Mouse (Mus musculus): Measurements from ENCODE around the gene Gprc5d.

The Gprc5d gene

GRCm38 (mm10) chr6:135136439-135137161 lies 18.5 kb upstream of the Gprc5d start:
- no peak for DNase-seq (ENCODE audit: low spot score in 2 of 2)

GRCm38 (mm10) chr6:135135735-135136134 lies 17.7 kb upstream of the Gprc5d start:
- no peak for DNase-seq (ENCODE audit: low spot score in 2 of 2)

GRCm38 (mm10) chr6:135133486-135133885 lies 15.4 kb upstream of the Gprc5d start:
- peak; percentile 46 to 63 for DNase-seq (ENCODE audit: low spot score in 2 of 2)

DNA sequence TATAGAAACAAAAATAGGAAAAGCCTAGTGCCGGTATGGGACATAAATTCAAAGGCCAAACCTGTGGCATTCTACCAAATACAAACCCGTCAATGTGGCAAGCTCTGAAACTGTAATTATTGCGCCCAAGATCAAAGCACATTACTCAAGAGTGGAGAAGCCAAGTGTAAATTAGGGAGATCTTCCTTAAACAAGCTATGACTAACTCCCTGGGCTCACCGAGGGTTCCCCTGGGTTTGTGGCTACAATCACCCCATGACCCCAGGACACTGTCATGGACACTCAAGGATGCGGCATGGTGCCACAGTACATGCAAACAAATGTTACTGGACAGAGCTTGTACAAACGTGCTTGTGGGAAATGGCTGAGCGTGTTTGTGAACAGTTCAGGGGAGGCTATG lies 15.0 kb upstream of the Gprc5d start:
- DNase-seq (ENCODE audit: low spot score in 2 of 2), result no peak

DNA sequence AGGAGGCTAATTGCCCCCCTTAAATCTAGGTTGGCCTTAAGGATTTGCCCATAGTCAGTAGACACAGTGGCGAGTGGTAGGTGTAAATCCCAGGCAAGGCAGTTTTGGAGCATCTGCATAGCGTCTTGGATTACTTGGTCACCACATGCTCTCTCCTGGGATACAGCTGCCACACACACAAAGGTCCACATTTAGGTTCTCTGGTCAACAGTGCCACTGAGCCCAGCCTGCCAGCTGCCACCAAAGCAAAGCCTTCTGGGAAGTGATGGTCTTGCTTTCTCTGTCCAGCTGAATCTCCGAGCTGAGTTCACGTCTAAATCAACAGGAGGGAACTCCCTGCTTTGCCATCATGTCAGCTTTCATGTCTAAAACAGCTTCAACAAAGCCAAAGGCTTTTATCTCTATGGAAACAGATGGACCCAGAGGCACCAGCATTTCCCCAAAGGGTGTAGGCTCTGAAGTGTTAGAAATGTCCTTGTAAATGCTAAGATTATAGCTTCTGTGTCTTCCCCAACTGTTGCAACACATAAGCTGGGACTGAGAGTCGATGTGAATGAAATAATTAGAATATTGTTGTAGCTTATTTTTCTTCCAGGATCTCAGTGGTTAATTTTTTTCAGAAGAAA lies 6.8 kb upstream of the Gprc5d start:
- DNase-seq (ENCODE audit: low spot score in 2 of 2), result no peak

GRCm38 (mm10) chr6:135116479-135116878 lies 1.6 kb downstream of the Gprc5d start:
- DNase-seq (ENCODE audit: low spot score in 2 of 2), result no peak

- no peak for DNase-seq (ENCODE audit: low spot score in 2 of 2)
These were observed 5.0 kb downstream of the Gprc5d start for GRCm38 (mm10) chr6:135113114-135113436.

GRCm38 (mm10) chr6:135112411-135113113 lies 5.5 kb downstream of the Gprc5d start:
- no peak for DNase-seq (ENCODE audit: low spot score in 2 of 2)

DNA sequence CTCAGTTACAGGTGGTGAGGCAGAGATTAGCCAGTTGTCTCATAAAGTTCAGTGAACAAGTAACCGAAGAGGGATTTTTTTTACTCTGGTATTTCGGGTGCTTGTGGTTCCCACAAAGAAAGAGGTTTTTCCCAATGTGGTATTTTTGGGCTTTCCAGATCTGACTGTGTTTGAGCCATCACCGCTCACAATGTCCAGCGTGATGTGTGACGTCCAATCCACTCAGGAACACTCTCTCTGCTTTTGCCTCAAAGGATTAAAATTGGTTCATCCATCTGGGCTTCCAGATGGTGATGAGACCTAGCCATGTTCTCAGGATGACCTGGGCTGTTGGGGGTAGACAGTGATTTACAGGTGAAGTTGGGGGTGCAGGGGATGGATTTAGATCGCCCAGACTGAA lies 11.1 kb downstream of the Gprc5d start:
- no peak for DNase-seq (ENCODE audit: low spot score in 2 of 2)

- DNase-seq (ENCODE audit: low spot score in 2 of 2), result no peak
These were observed 15.3 kb downstream of the Gprc5d start for GRCm38 (mm10) chr6:135102736-135103303.

DNA sequence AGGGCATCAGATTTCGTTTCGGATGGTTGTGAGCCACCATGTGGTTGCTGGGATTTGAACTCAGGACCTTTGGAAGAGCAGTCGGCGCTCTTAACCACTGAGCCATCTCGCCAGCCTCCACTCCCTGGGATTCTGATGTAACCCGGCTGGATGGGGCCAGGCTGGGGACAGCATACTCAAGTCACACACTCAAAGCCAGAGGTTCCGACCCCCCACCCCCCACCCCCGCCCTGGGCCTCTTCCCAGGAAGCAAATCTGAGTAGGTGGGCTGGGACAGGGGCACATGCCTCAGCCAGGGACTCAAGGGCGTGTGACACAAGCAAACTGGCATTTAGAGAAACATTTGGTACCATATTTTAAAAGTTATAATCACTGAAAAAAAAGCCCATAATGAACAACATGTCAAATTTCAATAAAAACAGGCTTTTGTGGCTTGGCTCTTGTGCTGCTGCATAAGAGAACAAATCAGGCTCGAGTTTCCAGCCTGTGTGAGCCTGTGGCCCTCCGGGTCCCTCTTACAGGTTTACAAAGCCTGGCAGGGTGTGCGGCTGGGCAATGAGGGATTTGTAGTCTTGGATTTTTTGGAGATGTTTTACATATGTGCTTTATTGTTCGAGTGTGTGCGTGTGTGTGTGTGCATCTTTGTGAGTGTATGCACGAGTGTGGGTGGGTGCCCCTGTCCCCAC lies 17.2 kb downstream of the Gprc5d start:
- DNase-seq (ENCODE audit: low spot score in 2 of 2), result no peak

GRCm38 (mm10) chr6:135092798-135093470 lies 25.1 kb downstream of the Gprc5d start:
- DNase-seq (ENCODE audit: low spot score in 2 of 2), result peak; percentile 49 to 78

GRCm38 (mm10) chr6:135090661-135091060 lies 27.4 kb downstream of the Gprc5d start:
- DNase-seq (ENCODE audit: low spot score in 2 of 2), result no peak

DNA sequence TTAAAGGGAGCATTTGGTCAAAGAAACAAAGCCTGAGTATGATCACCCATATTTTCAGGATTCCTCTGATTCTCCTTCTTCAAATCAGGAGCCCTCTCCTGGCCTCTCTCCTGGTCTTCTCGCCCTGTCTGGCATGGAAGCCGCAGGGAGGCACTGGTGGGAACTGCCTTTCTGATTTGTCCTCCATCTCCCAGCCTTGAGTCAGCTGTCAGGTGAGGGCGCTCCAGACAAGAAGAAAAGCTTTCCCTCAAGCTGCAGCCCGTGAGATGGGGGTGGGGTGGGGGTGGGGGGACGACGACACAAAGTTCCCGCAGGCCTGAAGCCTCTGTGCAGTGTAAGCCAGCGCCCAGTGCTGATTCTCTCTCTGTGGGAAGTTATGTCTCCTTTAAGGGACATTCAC lies 28.3 kb downstream of the Gprc5d start:
- peak; percentile 24 to 48 for DNase-seq (ENCODE audit: low spot score in 2 of 2)

DNA sequence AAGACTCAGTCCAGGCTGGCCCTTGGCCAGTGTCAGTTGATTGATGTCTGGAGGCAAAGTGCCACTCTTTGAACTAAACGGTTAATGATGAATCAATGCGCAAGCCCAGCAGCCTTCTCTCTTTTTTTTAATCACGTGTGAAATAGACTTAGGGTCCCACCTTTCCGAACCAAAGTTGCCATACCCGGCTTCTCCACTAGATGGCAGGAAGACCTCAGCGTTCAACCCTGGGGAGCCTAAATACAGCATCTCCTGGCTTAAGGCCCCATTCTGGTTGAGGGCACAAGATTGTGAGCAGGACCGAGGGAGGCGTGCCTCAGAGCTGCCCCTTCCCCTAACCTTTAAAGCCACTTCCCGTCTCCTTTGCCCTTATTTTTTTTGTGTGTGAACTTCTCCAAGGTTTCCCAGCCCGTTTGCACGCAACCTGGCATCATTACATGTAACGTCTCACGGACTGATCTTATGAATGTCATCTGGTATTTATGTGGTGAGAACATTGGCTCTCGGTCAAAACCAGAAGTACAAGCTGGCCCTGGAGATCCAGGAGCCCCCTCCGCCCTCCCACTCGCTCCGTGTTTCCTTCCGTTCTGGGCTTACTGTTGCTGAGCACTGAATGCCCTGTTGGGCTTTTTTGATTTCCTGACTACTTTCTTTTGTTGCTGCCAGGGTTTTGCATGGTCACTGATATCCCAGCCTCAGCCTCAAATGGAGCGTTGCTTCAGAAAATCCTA lies 30.2 kb downstream of the Gprc5d start:
- DNase-seq (ENCODE audit: low spot score in 2 of 2), result peak; percentile 88 to 89

- no peak for DNase-seq (ENCODE audit: low spot score in 2 of 2)
These were observed 32.4 kb downstream of the Gprc5d start for GRCm38 (mm10) chr6:135085703-135086102.

- DNase-seq (ENCODE audit: low spot score in 2 of 2), result no peak
These were observed 34.0 kb downstream of the Gprc5d start for GRCm38 (mm10) chr6:135083991-135084502.

DNA sequence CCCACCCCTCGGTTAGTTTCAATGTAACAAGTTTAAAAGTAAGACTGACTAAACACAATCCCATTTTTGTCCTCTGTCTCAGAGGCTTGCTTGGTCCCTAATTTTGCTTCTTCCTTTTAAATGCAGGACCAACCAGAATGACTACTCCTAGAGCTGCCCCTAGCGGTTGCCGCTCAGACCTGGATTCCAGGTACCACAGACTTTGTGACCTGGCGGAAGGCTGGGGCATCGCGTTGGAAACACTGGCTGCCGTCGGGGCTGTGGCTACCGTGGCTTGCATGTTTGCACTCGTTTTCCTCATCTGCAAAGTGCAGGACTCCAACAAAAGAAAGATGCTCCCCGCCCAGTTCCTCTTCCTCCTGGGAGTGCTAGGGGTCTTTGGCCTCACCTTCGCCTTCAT lies 39.7 kb downstream of the Gprc5d start:
- no peak for DNase-seq (ENCODE audit: low spot score in 2 of 2)

GRCm38 (mm10) chr6:135076202-135076601 lies 41.9 kb downstream of the Gprc5d start:
- DNase-seq (ENCODE audit: low spot score in 2 of 2), result no peak

DNA sequence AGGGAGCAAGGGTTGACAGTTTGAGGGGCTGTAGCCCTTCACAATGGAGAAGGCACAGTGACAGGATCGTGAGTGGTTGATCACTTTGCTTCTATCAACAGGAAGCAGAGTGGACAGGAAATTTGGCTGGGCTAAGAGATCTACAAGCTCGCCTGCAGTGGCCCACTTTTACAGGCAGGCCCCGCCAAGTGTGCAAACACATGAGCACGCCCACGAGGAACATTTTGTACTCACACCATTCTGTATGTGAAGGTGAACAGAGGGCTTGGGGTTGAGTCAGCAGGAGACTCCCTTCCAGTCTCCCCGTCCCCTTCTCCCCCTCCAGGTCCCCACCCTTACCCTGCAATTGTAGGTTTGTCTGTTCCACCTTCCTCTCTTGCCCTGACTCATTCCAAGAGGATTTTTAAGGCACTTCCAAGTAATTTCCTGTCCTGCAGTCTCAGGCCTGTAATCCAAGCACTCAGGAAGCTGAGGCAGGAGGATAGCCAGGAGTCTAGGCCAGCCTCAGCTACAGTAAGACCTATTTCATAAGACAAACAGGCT lies 43.6 kb downstream of the Gprc5d start:
- DNase-seq (ENCODE audit: low spot score in 2 of 2), result no peak

Data from frontal cortex, postnatal 36 days (tissue).